Mouse (Mus musculus): Measurements from ENCODE around the gene Ctag2.

Ctag2 gene

GRCm38 (mm10) chrX:65047344-65047743 is at the start of gene Ctag2:
TSS of gene Ctag2 (plus strand) at chrX:65047644.
- ATAC-seq (ENCODE audit: insufficient number of reproducible peaks, low FRiP score, low TSS enrichment) = no peak

All from cerebellum, adult (tissue).